Mouse (Mus musculus) forebrain, embryonic 14.5 days (tissue): ENCODE measurements at regions not wholly inside any gene's neighbourhood (a gene's known extent, or its start where the extent isn't known, plus 50 kb on each side); places are given as distances from the start of the nearest gene placed in this dataset.

Experiments used
- ATAC-seq: fragments of 200-750 bp; cut with Nextera tagmentation; 2 replicates; pipeline ENCODE4 v1.8.0; 2017; ENCODE audit warnings: mild to moderate bottlenecking, moderate library complexity
- DNase-seq: peaks from one replicate; pipeline ENCODE4 v3.0.0-alpha.2; 2015; ENCODE audit warnings: low spot score
- H3K27ac ChIP-seq: fragments of 300-500 bp; sonication (generic); 2 replicates; pipeline ENCODE4 v1.5.1; 2014; ENCODE audit warnings: low read depth, mild to moderate bottlenecking, control low read depth, low read length, moderate library complexity
- H3K27me3 ChIP-seq: fragments of 300-500 bp; sonication (generic); replicated peaks from 2 replicates; pipeline ENCODE4 v1.6.1; 2014; ENCODE audit warnings: low read length, control low read depth, mixed read lengths; ENCODE audit not compliant: control insufficient read depth, insufficient read depth
- H3K36me3 ChIP-seq: fragments of 300-500 bp; sonication (generic); 2 replicates; pipeline ENCODE4 v1.6.1; 2014; ENCODE audit warnings: low read length, control low read depth; ENCODE audit not compliant: control insufficient read depth, insufficient read depth
- H3K4me1 ChIP-seq: fragments of 300-500 bp; sonication (generic); 2 replicates; pipeline ENCODE4 v1.6.1; 2014; ENCODE audit warnings: antibody characterized with exemption, low read length, control low read depth; ENCODE audit not compliant: control insufficient read depth, insufficient read depth
- H3K4me2 ChIP-seq: fragments of 300-500 bp; sonication (generic); 2 replicates; pipeline ENCODE4 v1.6.1; 2014; ENCODE audit warnings: mild to moderate bottlenecking, control low read depth, low read length
- H3K4me3 ChIP-seq: fragments of 300-500 bp; sonication (generic); 2 replicates; pipeline ENCODE4 v1.5.1; 2014; ENCODE audit warnings: low read depth, low read length, control low read depth
- H3K9ac ChIP-seq: fragments of 300-500 bp; sonication (generic); 2 replicates; pipeline ENCODE4 v1.6.1; 2014; ENCODE audit warnings: mild to moderate bottlenecking, low read length, control low read depth, moderate library complexity
- H3K9me3 ChIP-seq: fragments of 300-500 bp; sonication (generic); replicated peaks from 2 replicates; pipeline ENCODE4 v1.6.1; 2016; ENCODE audit warnings: low read length, control low read depth, mixed read lengths; ENCODE audit not compliant: control insufficient read depth
- WGBS: fragments of 180-500 bp; shearing (Covaris S2); extraction: QIAGEN DNeasy Blood & Tissue Kit; methylation state at CpG from one replicate; pipeline ENCODE4 v1.1.7; 2014; 5-methylcytosine and 5-hydroxymethylcytosine counted together

- Histone ChIP-seq H3K36me3 (no peaks in the 10 kb centered on the region), H3K27ac (no peak overlapping the region), H3K9me3 (no peaks in the 10 kb centered on the region), H3K9ac (no peak overlapping the region), H3K4me1 (peaks cover 4% of the 10 kb centered on the region), H3K4me3 (no peak overlapping the region), H3K4me2 (no peak overlapping the region), H3K27me3 (no peaks in the 10 kb centered on the region)
- ATAC-seq (no peak), DNase-seq (no peak)
- WGBS, result 84% methylated on average over 4 of the region's 4 CpGs
These were observed 312.7 kb upstream of the Auts2 start for GRCm38 (mm10) chr5:132855619-132856510.

- 44% methylated on average over 6 of the region's 6 CpGs for WGBS
- ATAC-seq, result no peak
These were observed 307.6 kb upstream of the Auts2 start for GRCm38 (mm10) chr5:132850770-132851169.

GRCm38 (mm10) chr5:132848086-132848485 lies 304.9 kb upstream of the Auts2 start:
- Histone ChIP-seq H3K4me2 (no peak overlapping the region), H3K4me3 (no peak overlapping the region), H3K9me3 (no peaks in the 10 kb centered on the region), H3K9ac (no peak overlapping the region), H3K4me1 (peaks cover 8% of the 10 kb centered on the region), H3K27me3 (no peaks in the 10 kb centered on the region), H3K27ac (no peak overlapping the region), H3K36me3 (no peaks in the 10 kb centered on the region)
- WGBS, result 65% methylated on average over 3 of the region's 3 CpGs
- ATAC-seq (no peak), DNase-seq (peak; percentile 58)

More at GRCm38 (mm10) chr5:132850770-132851169, 307.6 kb upstream of the Auts2 start:
- Histone ChIP-seq H3K36me3 (no peaks in the 10 kb centered on the region), H3K9ac (no peak overlapping the region), H3K9me3 (no peaks in the 10 kb centered on the region), H3K27me3 (no peaks in the 10 kb centered on the region), H3K4me3 (no peak overlapping the region), H3K4me2 (no peak overlapping the region), H3K27ac (no peak overlapping the region), H3K4me1 (peaks cover 8% of the 10 kb centered on the region)
- peak; percentile 74 for DNase-seq

- ATAC-seq, result peak; percentile 40; the same call in 1 of the 2 replicates
- H3K9me3 ChIP-seq, result no peaks in the 10 kb centered on the region
- H3K4me1 ChIP-seq, result no peaks in the 10 kb centered on the region; the same call in 1 of the 2 replicates
- DNase-seq, result peak; percentile 50
- no peak overlapping the region for H3K9ac ChIP-seq
- H3K27me3 ChIP-seq, result no peaks in the 10 kb centered on the region
- no peak overlapping the region for H3K4me3 ChIP-seq
- no peaks in the 10 kb centered on the region for H3K36me3 ChIP-seq
- H3K27ac ChIP-seq, result no peak overlapping the region
- H3K4me2 ChIP-seq, result no peak overlapping the region
- WGBS, result 33% methylated on average over 3 of the region's 3 CpGs
These were observed 300.1 kb upstream of the Auts2 start for GRCm38 (mm10) chr5:132843284-132843683.

GRCm38 (mm10) chr5:132841794-132842193 lies 298.6 kb upstream of the Auts2 start:
- Histone ChIP-seq H3K4me1 (no peaks in the 10 kb centered on the region), H3K9ac (no peak overlapping the region), H3K27me3 (no peaks in the 10 kb centered on the region), H3K4me2 (no peak overlapping the region), H3K27ac (no peak overlapping the region), H3K36me3 (no peaks in the 10 kb centered on the region), H3K4me3 (no peak overlapping the region), H3K9me3 (no peaks in the 10 kb centered on the region)
- ATAC-seq (no peak), DNase-seq (no peak)
- 96% methylated on average over 3 of the region's 3 CpGs for WGBS

- WGBS, result 29% methylated on average over 2 of the region's 2 CpGs
- ATAC-seq, result no peak
- no peaks in the 10 kb centered on the region for H3K4me1 ChIP-seq
- H3K36me3 ChIP-seq, result no peaks in the 10 kb centered on the region
- H3K4me2 ChIP-seq, result no peak overlapping the region
- no peaks in the 10 kb centered on the region for H3K27me3 ChIP-seq
- H3K9me3 ChIP-seq, result no peaks in the 10 kb centered on the region
- no peak overlapping the region for H3K4me3 ChIP-seq
- peak; percentile 22 for DNase-seq
- H3K9ac ChIP-seq, result no peak overlapping the region
- no peak overlapping the region for H3K27ac ChIP-seq
These were observed 294.3 kb upstream of the Auts2 start for GRCm38 (mm10) chr5:132837420-132837819.

GRCm38 (mm10) chr5:132828993-132829392 lies 285.8 kb upstream of the Auts2 start:
- Histone ChIP-seq H3K4me1 (no peaks in the 10 kb centered on the region), H3K27ac (no peak overlapping the region), H3K9me3 (no peaks in the 10 kb centered on the region), H3K4me3 (no peak overlapping the region), H3K36me3 (no peaks in the 10 kb centered on the region), H3K27me3 (no peaks in the 10 kb centered on the region), H3K9ac (no peak overlapping the region), H3K4me2 (no peak overlapping the region)
- 39% methylated on average over 7 of the region's 7 CpGs for WGBS
- ATAC-seq (no peak), DNase-seq (peak; percentile 70)

GRCm38 (mm10) chr5:132827555-132828333 lies 284.6 kb upstream of the Auts2 start:
- no peak overlapping the region for H3K4me3 ChIP-seq
- H3K4me1 ChIP-seq, result no peaks in the 10 kb centered on the region
- no peak overlapping the region for H3K27ac ChIP-seq
- no peak for ATAC-seq
- no peak overlapping the region for H3K9ac ChIP-seq
- no peak for DNase-seq
- H3K4me2 ChIP-seq, result no peak overlapping the region
- H3K36me3 ChIP-seq, result no peaks in the 10 kb centered on the region
- 82% methylated on average over 10 of the region's 10 CpGs for WGBS
- no peaks in the 10 kb centered on the region for H3K9me3 ChIP-seq
- H3K27me3 ChIP-seq, result no peaks in the 10 kb centered on the region

- Histone ChIP-seq H3K9ac (no peak overlapping the region), H3K4me1 (no peaks in the 10 kb centered on the region), H3K36me3 (no peaks in the 10 kb centered on the region), H3K27me3 (no peaks in the 10 kb centered on the region), H3K4me3 (no peak overlapping the region), H3K4me2 (no peak overlapping the region), H3K27ac (no peak overlapping the region), H3K9me3 (no peaks in the 10 kb centered on the region)
- ATAC-seq (no peak), DNase-seq (no peak)
- WGBS, result 92% methylated on average over 5 of the region's 5 CpGs
These were observed 282.9 kb upstream of the Auts2 start for GRCm38 (mm10) chr5:132826009-132826408.
